Mouse (Mus musculus) kidney, postnatal 25 days (tissue): ENCODE data around the gene Selenot.

Source experiments
- DNase-seq, 2 experiments: peaks; one replicate each; pipeline ENCODE4 v3.0.0; 2021; ENCODE audit warnings: mixed read lengths in 2 of 2

Gene Selenot

DNA sequence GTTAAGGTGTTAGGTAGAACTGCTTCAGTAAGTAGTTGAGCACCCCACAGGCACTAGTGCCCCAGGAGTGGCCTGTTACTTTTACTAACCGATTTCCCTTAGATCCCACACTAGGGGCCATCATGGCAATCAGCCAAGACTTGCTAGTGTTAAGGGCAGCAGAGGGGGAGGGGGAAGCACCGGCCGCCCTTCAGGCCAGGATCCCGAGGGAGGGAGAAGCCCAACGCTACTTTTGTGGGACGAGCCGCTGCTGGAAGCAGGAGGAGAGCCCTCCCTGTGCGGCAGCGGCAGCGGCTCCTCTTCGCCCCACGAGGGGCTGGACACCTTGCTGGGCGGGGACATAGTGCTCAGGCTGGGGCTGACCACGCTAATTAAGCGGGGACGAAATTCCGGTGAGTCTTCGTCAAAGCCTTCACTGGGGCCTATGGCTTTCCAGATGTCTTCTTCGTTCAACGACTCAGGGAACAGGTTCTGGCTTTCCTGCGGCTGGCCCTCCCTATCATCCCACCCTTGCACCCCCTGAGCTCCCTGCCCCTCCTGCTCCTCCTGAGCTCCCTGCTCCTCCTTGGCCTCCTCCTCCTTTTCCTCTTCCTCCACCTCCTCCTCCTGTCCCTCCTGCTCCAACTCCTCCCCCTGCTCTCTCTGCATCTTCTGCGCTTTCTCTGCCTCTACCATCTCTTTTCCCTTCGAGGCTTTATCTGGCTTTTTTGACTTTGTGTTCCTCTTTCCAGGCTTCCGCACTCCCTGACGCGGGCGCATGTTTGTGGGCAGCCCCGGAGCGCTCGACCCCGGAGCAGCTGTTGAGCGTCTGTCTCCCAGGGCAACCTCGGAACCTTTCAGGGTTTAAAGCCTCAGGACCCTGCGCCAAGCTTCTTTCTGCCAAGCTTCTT lies 60.2 kb downstream of the Selenot start, which contains the start of gene Erich6:
Erich6 (minus strand) TSS at position 802 of the 890 bp plus-strand sequence.
- peak; percentile 61 to 71 for DNase-seq
